Mouse (Mus musculus): Measurements from ENCODE around the gene Gnaq.

Gene Gnaq

DNA sequence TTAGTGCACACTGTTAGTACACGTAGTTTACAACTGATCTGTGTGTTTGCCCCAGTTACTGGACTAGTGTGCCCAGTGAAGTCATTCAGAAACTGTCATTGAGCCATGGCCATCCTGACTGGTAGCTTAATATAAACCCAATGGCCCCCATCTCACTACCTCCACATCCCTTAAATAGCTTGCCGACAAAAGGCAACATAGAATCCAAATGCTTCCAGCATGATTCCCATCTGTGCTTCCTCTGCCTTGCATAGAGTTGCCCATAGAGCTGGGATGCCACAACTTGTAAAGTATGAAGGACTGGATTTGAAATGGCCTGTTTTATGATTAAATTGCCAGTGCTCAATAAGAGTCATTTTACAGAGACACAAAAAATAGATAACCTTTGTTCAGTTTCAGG lies 212.9 kb downstream of the Gnaq start:
- ATAC-seq (ENCODE audit: insufficient number of reproducible peaks, low FRiP score, low TSS enrichment), result no peak

DNA sequence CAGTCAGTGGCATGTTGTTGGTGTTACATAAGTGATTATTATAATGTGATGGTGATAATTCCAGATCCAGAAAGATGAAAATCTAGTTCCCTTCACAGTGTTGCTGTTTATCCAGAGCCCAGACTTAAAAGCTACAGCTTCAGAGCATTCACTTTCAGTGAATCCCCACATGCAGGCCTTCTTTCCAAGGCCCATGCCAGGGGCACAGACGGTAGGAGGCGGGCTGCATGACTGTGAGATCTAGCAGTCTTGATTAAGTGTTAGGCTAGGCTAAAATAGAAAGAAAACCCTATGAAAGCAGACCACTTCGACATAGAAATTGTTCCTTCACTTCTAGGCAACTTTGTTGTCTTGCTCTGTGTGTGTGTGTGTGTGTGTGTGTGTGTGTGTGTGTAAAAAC lies 214.4 kb downstream of the Gnaq start:
- no peak for ATAC-seq (ENCODE audit: insufficient number of reproducible peaks, low FRiP score, low TSS enrichment)

DNA sequence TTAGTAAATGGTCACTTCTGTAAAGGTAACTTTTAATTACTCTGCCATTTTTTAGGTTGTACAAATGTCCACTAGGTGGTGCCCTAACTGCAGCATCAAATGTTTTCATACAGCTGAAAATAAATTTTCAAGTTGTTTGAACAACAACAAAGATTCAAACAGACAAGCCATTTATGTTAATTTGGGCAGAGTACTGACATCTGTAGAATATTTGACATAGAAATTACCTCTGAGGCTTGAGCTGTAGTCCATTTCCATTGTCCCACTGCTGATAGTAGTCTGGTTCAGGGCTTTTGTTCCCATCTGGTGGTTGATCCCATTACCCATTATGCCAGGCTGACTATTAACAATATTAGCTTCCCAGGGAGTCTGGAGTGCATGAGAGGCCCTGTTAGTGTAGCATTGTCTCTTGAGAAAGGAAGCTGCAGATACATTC lies 221.1 kb downstream of the Gnaq start:
- ATAC-seq (ENCODE audit: insufficient number of reproducible peaks, low FRiP score, low TSS enrichment), result no peak

DNA sequence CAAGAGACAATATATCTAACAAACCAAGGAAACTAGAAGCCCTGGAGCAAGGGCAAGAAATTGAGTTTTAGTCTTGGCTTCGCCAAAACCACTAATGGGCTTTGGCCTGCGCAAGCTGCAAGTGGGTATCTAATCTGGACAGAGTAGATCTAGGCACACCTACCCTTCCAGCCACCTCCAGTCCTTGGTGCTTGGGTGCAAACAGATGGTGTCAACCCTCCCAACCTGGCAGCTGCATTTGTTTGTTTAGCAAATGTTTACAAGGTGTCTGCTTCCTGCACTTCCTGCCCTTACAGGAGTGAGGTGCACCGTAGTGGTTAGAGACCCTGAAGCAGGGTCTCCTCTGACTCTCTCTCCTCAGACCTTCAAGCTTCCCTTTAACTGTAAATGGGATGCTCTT lies 225.5 kb downstream of the Gnaq start:
- ATAC-seq (ENCODE audit: insufficient number of reproducible peaks, low FRiP score, low TSS enrichment), result no peak

DNA sequence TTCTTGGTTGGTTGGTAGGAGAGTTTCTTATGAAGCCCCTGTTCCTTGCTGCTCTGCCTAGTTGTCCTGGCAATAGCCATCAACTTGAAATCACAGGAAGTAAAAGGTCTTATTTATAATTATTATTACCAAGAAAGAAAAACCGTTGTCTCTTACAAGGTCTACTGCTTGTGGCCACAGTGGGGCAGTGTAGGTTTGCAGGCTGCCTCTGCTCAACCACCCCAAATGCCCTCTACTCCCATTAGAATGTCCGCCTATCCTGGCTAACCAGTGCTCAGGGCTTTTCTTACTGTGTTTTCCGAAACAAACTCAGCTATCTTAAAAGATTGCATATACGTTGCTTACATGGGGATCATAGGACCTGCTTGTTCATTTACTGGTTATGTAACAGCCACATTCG lies 226.3 kb downstream of the Gnaq start:
- ATAC-seq (ENCODE audit: insufficient number of reproducible peaks, low FRiP score, low TSS enrichment), result no peak

DNA sequence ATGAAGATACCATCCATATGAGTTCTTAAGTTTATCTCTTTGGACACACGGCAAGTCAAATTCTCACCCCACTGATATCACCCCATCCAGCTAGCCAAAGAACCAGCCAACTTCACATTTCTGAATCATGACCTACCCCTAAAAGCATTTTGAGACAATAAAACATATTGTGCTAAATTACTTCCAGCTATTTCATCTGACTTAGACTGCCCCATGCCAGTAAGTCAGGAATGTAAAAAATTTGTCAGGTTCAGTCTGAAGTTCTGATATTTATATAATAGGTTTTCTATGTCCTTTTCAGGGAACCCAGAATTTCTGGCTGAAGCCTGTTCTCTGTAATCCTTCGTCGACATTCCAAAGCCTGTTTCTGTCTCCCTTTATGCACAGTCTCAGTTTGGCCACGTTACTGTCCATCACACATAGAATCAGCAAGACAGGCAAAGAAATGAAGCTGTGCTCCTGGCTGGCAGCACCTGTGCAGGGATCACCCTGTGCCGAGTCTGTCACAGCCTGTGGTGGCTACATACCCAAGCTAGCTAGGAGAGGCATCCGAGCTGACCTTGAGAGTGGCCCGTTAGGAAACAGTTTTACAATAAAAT lies 233.9 kb downstream of the Gnaq start:
- no peak for ATAC-seq (ENCODE audit: insufficient number of reproducible peaks, low FRiP score, low TSS enrichment)

DNA sequence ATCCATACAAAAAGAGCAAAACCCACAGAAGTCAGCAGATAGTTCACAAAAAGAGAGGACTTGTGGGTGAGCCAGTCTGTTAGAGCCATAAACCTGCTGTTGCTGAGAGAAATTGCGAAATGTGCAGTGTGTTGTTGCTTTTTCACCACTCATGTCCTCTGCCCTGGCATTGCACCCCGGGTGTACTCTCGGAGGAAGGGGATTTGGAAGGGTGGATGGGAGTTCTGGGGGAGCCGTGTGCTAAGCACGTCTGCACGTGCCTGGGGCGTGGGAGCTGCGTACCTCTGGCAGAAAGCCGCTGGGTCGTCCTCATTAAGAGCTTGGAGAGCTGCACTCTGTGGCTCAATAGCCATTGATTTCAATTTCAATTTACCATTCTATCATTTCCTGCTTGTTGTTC lies 234.6 kb downstream of the Gnaq start:
- ATAC-seq (ENCODE audit: insufficient number of reproducible peaks, low FRiP score, low TSS enrichment), result no peak

DNA sequence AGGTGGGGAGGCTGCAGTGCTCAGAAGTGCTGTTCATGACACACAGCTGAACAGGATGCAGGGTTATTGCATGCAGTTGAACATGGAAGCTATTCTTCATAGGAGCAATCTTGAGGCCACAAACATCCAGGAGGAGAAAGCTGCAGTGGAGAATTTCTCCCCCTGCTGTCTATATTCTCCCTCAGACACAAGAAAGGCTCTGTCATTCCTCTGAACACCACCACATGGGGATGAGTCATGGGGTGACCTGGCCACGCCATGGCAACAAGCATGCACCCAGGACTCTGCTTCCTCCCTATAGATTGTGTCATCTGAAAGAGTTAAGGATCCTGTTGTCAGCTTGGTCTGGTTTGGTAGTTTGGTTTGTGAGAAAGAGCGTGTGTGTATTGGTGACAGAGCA lies 239.0 kb downstream of the Gnaq start:
- no peak for ATAC-seq (ENCODE audit: insufficient number of reproducible peaks, low FRiP score, low TSS enrichment)

DNA sequence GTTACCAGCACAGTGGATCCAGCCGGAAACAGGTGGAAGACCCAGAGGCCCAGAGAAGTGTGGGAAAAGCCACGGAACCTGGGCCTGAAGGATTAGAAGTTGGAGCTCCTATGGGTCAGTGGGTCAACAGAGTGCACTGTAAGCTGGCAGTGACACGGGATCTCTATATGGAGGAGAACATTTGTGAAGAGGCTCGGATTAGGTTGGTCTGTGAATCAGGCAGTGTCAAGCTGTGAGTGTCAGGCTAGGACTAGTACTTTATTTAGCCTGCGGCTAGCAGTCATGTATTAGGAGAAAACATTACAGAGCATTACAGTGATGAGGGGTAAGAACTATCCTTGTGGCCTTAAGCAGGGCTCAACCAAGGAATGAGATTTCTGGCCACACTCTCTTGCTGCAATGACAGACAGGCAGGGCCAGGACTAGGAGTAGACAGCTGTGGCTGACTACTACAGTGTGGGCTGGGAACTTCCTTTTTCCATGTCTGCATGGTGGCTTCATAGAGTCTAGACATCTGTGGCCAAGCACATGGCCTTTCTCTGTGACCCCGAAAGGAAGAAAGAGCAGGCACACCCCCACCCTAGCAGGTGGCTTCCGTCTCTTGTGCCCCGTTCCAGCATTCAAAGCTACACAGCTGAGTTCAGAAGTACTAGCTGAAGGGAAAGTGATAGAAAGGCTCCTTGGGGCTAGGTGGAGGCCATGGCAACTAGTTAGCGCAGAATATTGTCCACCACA lies 240.3 kb downstream of the Gnaq start:
- no peak for ATAC-seq (ENCODE audit: insufficient number of reproducible peaks, low FRiP score, low TSS enrichment)

DNA sequence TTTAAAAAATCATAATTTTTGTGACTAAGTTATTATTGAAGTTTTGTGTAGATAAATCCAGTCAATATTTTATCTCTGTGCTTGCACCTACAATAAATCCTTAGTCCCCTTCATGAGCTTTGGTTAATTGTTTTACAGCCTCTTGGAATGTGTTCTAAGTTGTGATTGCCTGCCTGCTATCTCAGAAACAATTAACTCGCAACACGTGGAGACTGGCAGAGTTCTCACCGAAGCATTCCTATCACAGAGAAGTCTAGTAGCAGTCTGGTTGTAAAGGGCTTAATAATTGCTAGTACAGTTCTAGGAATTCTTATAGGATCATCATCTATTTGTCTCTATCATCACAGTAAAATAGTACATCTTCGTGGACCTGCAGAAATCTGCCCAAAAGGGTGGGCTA lies 243.2 kb downstream of the Gnaq start:
- ATAC-seq (ENCODE audit: insufficient number of reproducible peaks, low FRiP score, low TSS enrichment), result no peak

DNA sequence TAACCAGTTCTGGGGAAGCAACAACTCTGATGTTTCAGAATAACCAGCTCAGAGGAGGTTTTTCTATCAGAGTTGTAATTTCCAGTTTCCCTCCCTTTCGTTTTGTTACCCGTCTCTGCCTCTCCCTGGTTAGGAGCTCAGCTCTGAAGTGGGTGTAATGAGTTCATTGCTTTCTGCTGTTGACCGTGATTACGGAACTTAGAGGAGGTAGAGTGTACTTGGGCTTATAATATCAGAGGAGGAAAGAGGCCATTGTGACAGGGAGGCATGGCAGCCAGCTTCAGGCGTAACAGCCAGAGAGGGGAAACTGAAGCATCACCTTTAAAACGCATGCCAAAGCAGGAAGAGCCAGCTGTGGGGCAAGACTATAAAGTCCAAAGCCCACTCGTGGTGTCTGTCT lies 245.9 kb downstream of the Gnaq start:
- no peak for ATAC-seq (ENCODE audit: insufficient number of reproducible peaks, low FRiP score, low TSS enrichment)

DNA sequence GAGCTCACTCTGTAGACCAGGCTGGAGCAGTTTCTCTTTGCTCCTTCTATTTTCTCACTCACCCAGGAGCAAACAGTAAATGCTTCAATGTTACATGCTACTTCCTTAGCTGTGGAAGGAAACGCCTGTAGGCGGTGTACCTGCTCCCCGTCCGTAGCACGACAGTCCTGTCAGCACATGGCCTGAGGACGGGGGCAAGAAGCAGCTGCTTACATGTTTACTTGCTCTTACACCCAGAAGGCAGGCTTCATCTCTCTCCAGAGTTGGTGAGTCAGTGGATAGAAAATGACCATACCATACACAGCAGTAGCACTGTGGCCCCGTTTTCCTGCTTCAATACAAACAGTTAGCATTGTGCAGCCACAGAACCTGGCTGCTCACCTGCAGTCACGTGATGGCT lies 247.1 kb downstream of the Gnaq start:
- ATAC-seq (ENCODE audit: insufficient number of reproducible peaks, low FRiP score, low TSS enrichment), result no peak

DNA sequence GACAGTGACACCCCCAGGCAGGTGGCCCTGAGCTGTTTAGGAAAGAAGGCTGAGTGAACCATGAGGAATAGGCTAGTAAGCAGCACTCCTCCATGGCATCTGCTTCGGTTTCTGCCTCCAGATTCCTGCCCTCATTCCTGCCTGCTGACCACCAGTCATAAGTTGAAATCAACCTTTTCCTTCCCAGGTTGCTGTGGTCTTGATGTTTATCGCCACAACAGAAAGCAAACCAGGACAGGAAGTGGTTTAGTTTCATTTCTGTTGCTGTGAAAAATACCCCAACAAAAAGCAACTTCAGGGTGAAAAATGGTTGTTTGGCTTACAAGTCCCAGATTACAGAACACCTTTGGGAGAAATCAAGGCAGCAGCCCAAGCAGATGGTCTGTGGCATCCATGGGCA lies 249.8 kb downstream of the Gnaq start:
- ATAC-seq (ENCODE audit: insufficient number of reproducible peaks, low FRiP score, low TSS enrichment), result no peak

DNA sequence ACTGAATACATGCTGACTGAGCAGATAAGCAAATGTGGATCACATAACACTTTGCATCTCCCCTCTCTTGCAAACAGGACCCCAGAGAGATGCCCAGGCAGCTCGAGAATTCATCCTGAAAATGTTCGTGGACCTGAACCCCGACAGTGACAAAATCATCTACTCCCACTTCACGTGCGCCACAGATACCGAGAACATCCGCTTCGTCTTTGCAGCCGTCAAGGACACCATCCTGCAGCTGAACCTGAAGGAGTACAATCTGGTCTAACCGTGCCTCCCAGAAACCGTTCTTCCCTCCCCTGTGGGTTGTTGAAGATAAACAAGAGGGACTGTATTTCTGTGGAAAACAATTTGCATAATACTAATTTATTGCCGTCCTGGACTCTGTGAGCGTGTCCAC lies 250.5 kb downstream of the Gnaq start:
- ATAC-seq (ENCODE audit: insufficient number of reproducible peaks, low FRiP score, low TSS enrichment), result no peak

DNA sequence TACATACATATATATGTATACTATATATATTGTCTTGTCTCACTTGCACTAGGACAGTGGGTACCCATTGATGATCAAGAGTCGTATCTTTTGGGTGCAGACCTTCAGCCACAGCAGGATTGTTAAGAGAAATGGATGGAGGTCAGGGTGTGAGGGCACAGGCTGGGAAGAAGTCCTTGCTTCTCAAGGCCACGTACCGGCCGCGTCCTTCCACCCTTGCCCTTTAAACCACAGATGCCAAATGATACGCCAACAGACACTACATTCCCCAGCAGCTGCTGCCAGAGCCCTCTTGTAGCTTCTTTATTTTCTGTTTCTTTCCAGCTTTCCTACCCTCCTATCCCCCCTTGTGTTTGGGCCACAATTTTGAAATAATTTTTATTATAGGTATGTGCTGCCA lies 251.5 kb downstream of the Gnaq start:
- ATAC-seq (ENCODE audit: insufficient number of reproducible peaks, low FRiP score, low TSS enrichment), result no peak

DNA sequence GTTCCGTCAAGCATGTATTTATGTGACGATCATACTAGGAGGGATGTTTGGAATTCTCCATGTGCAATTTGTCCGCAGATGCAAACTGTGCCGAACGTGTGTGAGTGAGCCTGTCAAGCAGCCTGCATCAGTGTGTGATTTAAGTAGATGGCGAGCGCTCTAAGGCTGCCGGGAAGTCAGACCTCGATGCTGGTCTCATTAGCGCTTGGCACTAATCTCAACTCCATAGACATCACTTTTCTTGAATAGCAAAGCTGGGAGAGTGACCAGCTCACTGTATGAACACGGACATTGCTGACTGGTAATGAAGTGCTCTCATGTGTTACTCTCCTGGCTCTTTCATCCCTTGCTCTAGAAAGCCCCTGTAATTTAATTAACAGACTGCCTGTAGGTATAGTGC lies 252.3 kb downstream of the Gnaq start:
- ATAC-seq (ENCODE audit: insufficient number of reproducible peaks, low FRiP score, low TSS enrichment), result no peak

DNA sequence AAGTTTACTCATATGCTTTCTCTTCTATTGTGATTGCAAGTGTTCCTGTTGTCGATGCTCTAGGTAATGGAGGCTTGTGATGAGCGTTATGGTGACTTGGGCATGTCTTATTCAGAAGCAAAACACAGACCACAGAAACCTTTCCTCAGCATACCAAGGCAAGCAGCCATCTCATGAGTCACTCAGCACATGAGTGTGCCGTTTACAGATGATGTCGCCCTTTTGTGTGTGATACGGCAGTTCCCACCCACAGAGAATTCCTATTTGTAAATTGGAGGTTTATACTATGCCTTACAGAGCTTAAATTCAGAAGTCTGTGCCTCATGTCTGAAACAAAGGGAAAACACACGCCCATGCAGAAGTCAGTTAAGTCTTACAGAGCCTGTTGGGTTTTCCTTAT lies 253.9 kb downstream of the Gnaq start:
- no peak for ATAC-seq (ENCODE audit: insufficient number of reproducible peaks, low FRiP score, low TSS enrichment)

DNA sequence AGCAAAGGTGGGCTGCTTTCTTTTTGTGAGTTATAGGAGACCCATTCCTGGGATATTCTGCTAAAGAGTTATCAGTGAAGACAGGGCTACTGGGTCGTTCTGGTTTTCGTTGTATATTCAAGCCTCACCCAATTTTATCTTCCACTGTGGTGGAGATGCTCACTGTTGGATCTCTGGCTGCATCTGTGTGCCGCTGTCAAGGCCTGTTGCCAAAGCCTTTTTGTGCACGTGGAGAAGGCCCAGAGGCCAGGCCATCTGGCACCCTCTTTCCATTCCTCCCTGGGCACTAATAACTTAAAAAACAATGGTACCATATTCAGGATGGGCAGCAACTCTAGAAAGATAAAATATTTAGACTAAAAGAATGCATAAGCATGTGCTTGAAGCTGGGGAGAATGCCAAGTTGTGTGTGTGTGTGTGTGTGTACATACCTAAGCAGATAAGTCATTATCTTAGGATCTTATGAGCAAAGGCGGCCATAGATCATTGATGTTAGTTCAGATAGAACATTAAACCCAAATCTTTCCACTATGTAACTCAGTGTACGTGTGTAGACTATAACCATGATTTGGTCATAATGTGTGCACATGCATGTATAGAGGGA lies 257.7 kb downstream of the Gnaq start:
- ATAC-seq (ENCODE audit: insufficient number of reproducible peaks, low FRiP score, low TSS enrichment), result no peak

DNA sequence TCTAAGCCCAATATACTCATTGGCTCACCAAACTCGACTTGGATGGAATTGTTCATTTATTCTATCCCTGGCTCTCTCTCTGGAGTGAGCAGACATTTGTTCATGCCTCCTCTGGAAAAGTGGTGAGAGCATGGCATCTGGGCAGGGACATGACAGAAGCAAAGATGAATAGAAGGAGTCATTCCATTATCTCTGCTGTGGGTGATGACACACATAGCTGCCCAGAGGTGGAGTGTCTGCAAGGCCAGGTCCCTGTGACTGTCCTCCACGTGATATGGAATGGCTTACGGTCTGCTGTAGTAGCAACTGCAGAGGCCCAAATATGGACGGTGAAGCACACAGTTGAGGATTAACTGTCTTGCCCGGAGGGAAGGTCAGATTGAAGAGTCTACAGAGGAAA lies 261.8 kb downstream of the Gnaq start:
- no peak for ATAC-seq (ENCODE audit: insufficient number of reproducible peaks, low FRiP score, low TSS enrichment)

DNA sequence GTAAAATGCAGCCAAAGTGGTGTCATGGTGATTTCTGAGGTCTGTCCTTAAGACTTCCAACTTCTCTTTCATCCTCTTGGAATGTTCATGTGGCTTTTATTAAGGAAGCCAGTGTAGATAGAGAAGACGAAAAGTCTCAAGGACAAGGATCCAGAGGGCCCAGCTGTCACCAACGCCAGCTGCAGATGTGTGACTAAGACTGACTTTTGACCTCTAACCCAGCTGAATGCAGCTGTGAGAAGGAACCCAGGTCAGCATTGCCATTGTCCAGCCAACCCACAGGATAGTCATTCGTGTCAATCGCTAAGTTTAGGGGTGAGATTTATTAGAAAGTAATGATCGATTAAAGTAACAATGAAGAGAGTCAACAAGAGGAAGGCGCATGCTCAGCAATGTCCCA lies 270.5 kb downstream of the Gnaq start:
- ATAC-seq (ENCODE audit: insufficient number of reproducible peaks, low FRiP score, low TSS enrichment), result no peak

DNA sequence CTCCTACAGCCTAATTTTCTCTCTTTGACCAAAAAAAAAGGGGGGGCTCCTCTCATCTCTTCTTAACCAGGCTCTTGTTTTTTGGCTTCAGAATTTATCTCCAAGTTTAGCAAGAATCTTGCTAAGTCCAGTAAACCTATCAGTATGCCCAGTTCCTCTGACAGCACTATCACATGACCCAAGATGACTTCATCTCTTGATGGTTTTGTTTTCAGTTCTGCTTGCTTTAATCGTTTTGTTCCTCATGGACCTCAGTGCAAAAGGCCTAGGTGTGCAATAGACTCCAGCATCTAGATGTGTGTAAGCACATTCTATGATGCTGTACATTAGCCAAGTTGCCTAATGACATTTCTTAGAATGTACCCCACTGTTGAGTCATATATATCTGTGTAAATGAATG lies 275.1 kb downstream of the Gnaq start:
- no peak for ATAC-seq (ENCODE audit: insufficient number of reproducible peaks, low FRiP score, low TSS enrichment)

DNA sequence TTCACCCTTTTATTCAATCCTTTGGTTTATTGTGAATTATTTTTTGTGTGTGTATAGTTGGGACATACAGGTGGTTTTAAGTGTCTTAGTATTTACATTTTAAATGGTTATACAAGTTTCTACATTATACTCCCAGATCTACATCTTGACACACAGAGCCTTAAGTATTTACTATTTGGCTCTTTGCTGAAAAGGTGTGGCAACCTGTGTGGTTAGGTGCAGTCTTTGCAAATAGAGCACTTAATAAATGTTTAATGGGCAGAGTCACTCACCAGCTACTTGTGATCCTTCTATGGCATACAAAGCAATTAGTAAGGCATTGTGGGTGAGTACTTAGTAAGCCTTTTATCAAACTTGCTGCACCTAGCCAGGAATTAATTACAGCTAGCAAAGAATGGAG lies 278.7 kb downstream of the Gnaq start:
- ATAC-seq (ENCODE audit: insufficient number of reproducible peaks, low FRiP score, low TSS enrichment), result no peak
